Mouse (Mus musculus) C2C12 (cell line): ENCODE measurements around the gene Adam10. TPM values are rescaled to one million over a fixed set of nuclear protein-coding genes. Genes with fewer than 3 reads are reported as not detected.

Source experiments
- H3K27me3 ChIP-seq: one replicate; pipeline ENCODE4 v1.6.1; 2011; ENCODE audit not compliant: control insufficient read depth, insufficient read depth, insufficient read length
- H3K36me3 ChIP-seq: one replicate; pipeline ENCODE4 v1.6.1; 2011; ENCODE audit not compliant: control insufficient read depth, insufficient read depth
- H3K4me3 ChIP-seq: one replicate; pipeline ENCODE4 v1.5.1; 2011; ENCODE audit warnings: mild to moderate bottlenecking, control low read depth; ENCODE audit not compliant: poor library complexity, insufficient read depth, severe bottlenecking
- H3K79me2 ChIP-seq: one replicate; pipeline ENCODE4 v1.6.1; 2011; ENCODE audit not compliant: control insufficient read depth, insufficient read depth
- H3K79me3 ChIP-seq: one replicate; pipeline ENCODE4 v1.6.1; 2011; ENCODE audit warnings: low read depth, control low read depth
- H3ac ChIP-seq: one replicate; pipeline ENCODE3; 2011; ENCODE audit warnings: low read depth; ENCODE audit not compliant: control insufficient read depth, insufficient read length
- CEBPB ChIP-seq: IDR thresholded peaks from one replicate; pipeline ENCODE4 v1.6.1; 2011; ENCODE audit warnings: low read depth, mild to moderate bottlenecking, control low read depth, moderate library complexity
- CTCF ChIP-seq: IDR thresholded peaks from one replicate; pipeline ENCODE4 v1.5.1; 2011; ENCODE audit not compliant: control insufficient read depth, insufficient read depth, insufficient read length
- FOSL1 ChIP-seq: IDR thresholded peaks from one replicate; pipeline ENCODE4 v1.8.0; 2011; ENCODE audit warnings: mild to moderate bottlenecking, low read length; ENCODE audit not compliant: poor library complexity, insufficient read depth, severe bottlenecking
- MAX ChIP-seq: IDR thresholded peaks from one replicate; pipeline ENCODE4 v1.6.1; 2011; ENCODE audit warnings: mild to moderate bottlenecking, control low read depth
- MYOD1 ChIP-seq: IDR thresholded peaks from one replicate; pipeline ENCODE4 v1.6.1; 2011; ENCODE audit warnings: low read depth; ENCODE audit not compliant: control insufficient read depth, insufficient read length
- MYOG ChIP-seq: IDR thresholded peaks from one replicate; pipeline ENCODE4 v1.6.1; 2011; ENCODE audit not compliant: control insufficient read depth, insufficient read length; ENCODE audit errors: extremely low read depth
- USF1 ChIP-seq: IDR thresholded peaks from one replicate; pipeline ENCODE4 v1.6.1; 2011; ENCODE audit warnings: low read depth, mild to moderate bottlenecking, control low read depth, moderate library complexity
- long read RNA-seq, 2 experiments: library from polyadenylated mRNA; unstranded; transcript quantifications; one replicate each; pipeline ENCODE4 v2.0.0; 2019 to 2020
- polyA plus RNA-seq: library from polyadenylated mRNA; unstranded; fragments of >200 nt; fragmentation: generic; extraction: Trizol; gene quantifications from one replicate; pipeline ENCODE4 v1.2.1, GENCODE M21; 2012; ENCODE audit warnings: missing spikeins

Adam10 gene
- polyA plus RNA-seq, result 20.6 TPM
- long read RNA-seq, experiment 1, full-length matches to known transcripts, result 3 of 35 reads
- long read RNA-seq, experiment 1, partial matches to known transcripts, result 30 of 35 reads
- long read RNA-seq, experiment 1, other reads (novel, unspliced or antisense), result 2 of 35 reads
- long read RNA-seq, experiment 2, full-length matches to known transcripts, result 64 of 80 reads
- long read RNA-seq, experiment 2, partial matches to known transcripts, result 7 of 80 reads
- long read RNA-seq, experiment 2, other reads (novel, unspliced or antisense), result 9 of 80 reads

- Histone ChIP-seq H3K4me3 (peak within 1 kb of the TSS; percentile 57), H3ac (peak within 1 kb of the TSS; percentile 94), H3K27me3 (no peaks in the 10 kb centered on the region), H3K79me2 (peaks cover 47% of the 10 kb centered on the region), H3K36me3 (no peaks in the 10 kb centered on the region), H3K79me3 (peaks cover 38% of the 10 kb centered on the region)
- TF ChIP-seq USF1 (peak; percentile 90), CTCF (no peak), MYOD1 (no peak)
Measured at GRCm38 (mm10) chr9:70678682-70679131, at the start of gene Adam10. Gene Adam10, plus strand, starts transcription at chr9:70678997.

GRCm38 (mm10) chr9:70629711-70630110 lies 49.1 kb upstream of the Adam10 start:
- TF ChIP-seq FOSL1 (no peak), CEBPB (no peak), MYOD1 (no peak), USF1 (no peak), MYOG (no peak), CTCF (no peak), MAX (no peak)
- Histone ChIP-seq H3K4me3 (no peak overlapping the region), H3ac (no peak overlapping the region), H3K79me2 (no peaks in the 10 kb centered on the region), H3K27me3 (no peaks in the 10 kb centered on the region), H3K36me3 (no peaks in the 10 kb centered on the region), H3K79me3 (no peaks in the 10 kb centered on the region)

GRCm38 (mm10) chr9:70631665-70632064 lies 47.1 kb upstream of the Adam10 start:
- Histone ChIP-seq H3ac (no peak overlapping the region), H3K79me2 (no peaks in the 10 kb centered on the region), H3K79me3 (no peaks in the 10 kb centered on the region), H3K4me3 (no peak overlapping the region), H3K36me3 (no peaks in the 10 kb centered on the region), H3K27me3 (no peaks in the 10 kb centered on the region)
- TF ChIP-seq MAX, result no peak
- no peak for TF ChIP-seq CTCF
- no peak for TF ChIP-seq FOSL1
- no peak for TF ChIP-seq USF1
- no peak for TF ChIP-seq MYOD1

DNA sequence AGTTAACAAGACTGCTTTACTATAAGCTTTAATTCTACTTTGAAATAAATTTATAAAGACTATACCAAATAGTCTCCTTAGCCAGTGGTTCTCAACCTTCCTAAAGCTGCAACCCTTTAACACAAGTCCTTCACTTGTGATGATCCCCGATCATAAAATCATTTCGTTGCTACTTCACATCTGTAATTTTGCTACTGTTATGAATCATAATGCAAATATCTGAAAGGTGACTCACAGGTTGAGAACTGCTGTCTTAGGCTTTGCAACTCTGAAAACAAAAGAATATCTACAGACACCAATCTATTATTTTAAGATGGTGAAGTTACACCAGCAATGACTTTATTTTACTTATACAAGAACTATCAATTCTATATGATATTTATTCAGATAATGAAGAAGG lies 42.0 kb upstream of the Adam10 start:
- Histone ChIP-seq H3K4me3 (no peak overlapping the region), H3K27me3 (no peaks in the 10 kb centered on the region), H3K79me3 (no peaks in the 10 kb centered on the region), H3K79me2 (no peaks in the 10 kb centered on the region), H3ac (no peak overlapping the region), H3K36me3 (no peaks in the 10 kb centered on the region)
- TF ChIP-seq FOSL1, result peak; percentile 3
- TF ChIP-seq MYOD1, result no peak

GRCm38 (mm10) chr9:70650260-70650659 lies 28.5 kb upstream of the Adam10 start:
- H3K36me3 ChIP-seq, result no peaks in the 10 kb centered on the region
- no peaks in the 10 kb centered on the region for H3K79me3 ChIP-seq
- no peaks in the 10 kb centered on the region for H3K79me2 ChIP-seq
- no peak overlapping the region for H3K4me3 ChIP-seq
- H3ac ChIP-seq, result no peak overlapping the region
- no peaks in the 10 kb centered on the region for H3K27me3 ChIP-seq
- TF ChIP-seq CEBPB (no peak), CTCF (no peak), MAX (no peak), MYOD1 (no peak), MYOG (no peak), USF1 (no peak), FOSL1 (no peak)

GRCm38 (mm10) chr9:70650994-70651393 lies 27.8 kb upstream of the Adam10 start:
- Histone ChIP-seq H3K4me3 (no peak overlapping the region), H3K36me3 (no peaks in the 10 kb centered on the region), H3ac (no peak overlapping the region), H3K79me3 (no peaks in the 10 kb centered on the region), H3K27me3 (no peaks in the 10 kb centered on the region), H3K79me2 (no peaks in the 10 kb centered on the region)
- no peak for TF ChIP-seq MYOD1
- TF ChIP-seq CTCF, result no peak
- TF ChIP-seq USF1, result no peak
- TF ChIP-seq MAX, result no peak
- no peak for TF ChIP-seq FOSL1
- TF ChIP-seq CEBPB, result no peak
- TF ChIP-seq MYOG, result no peak
